Mouse (Mus musculus) midbrain, embryonic 11.5 days (tissue): ENCODE results near the gene Scn11a. TPM values are rescaled to one million over a fixed set of nuclear protein-coding genes. Genes with fewer than 3 reads are reported as not detected.

Source experiments
- ATAC-seq: fragments of 200-750 bp; cut with Nextera tagmentation; 2 replicates; pipeline ENCODE4 v1.8.0; 2017; ENCODE audit warnings: moderate TSS enrichment, moderate library complexity; ENCODE audit not compliant: low FRiP score
- DNase-seq: peaks from one replicate; pipeline ENCODE4 v3.0.0; 2015; ENCODE audit warnings: low spot score; ENCODE audit errors: missing footprints
- H3K27ac ChIP-seq: fragments of 300-500 bp; sonication (generic); 2 replicates; pipeline ENCODE4 v1.5.1; 2014; ENCODE audit warnings: low read depth, low read length
- H3K27me3 ChIP-seq: fragments of 300-500 bp; sonication (generic); 2 replicates; pipeline ENCODE4 v1.6.1; 2014; ENCODE audit warnings: mild to moderate bottlenecking, low read length, moderate library complexity, mixed read lengths; ENCODE audit not compliant: control insufficient read depth, insufficient read depth
- H3K36me3 ChIP-seq: fragments of 300-500 bp; sonication (generic); 2 replicates; pipeline ENCODE4 v1.6.1; 2014; ENCODE audit warnings: mild to moderate bottlenecking, low read length, moderate library complexity, mixed read lengths; ENCODE audit not compliant: control insufficient read depth, insufficient read depth
- H3K4me1 ChIP-seq: fragments of 300-500 bp; sonication (generic); 2 replicates; pipeline ENCODE4 v1.6.1; 2014; ENCODE audit warnings: low read length; ENCODE audit not compliant: control insufficient read depth, insufficient read depth
- H3K4me2 ChIP-seq: fragments of 300-500 bp; sonication (generic); 2 replicates; pipeline ENCODE4 v1.6.1; 2014; ENCODE audit warnings: mild to moderate bottlenecking, moderate library complexity
- H3K4me3 ChIP-seq: fragments of 300-500 bp; sonication (generic); 2 replicates; pipeline ENCODE4 v1.5.1; 2014; ENCODE audit warnings: low read depth, low read length
- H3K9ac ChIP-seq: fragments of 300-500 bp; sonication (generic); 2 replicates; pipeline ENCODE4 v1.6.1; 2014; ENCODE audit warnings: low read length
- H3K9me3 ChIP-seq: fragments of 300-500 bp; sonication (generic); 2 replicates; pipeline ENCODE4 v1.6.1; 2016; ENCODE audit warnings: low read length; ENCODE audit not compliant: control insufficient read depth
- WGBS: fragments of 180-500 bp; shearing (Covaris S2); extraction: QIAGEN DNeasy Blood & Tissue Kit; methylation state at CpG from one replicate; pipeline ENCODE4 v1.1.7; 2014; 5-methylcytosine and 5-hydroxymethylcytosine counted together
- polyA plus RNA-seq: library from polyadenylated mRNA; unstranded; fragments of >200 nt; fragmentation: Nextera tagmentation; extraction: Ambion mirVana; gene quantifications from 2 replicates; pipeline ENCODE4 v1.2.1, GENCODE M21; 2014

Gene Scn11a
- 0.23 TPM in 2 replicates for polyA plus RNA-seq

GRCm38 (mm10) chr9:119825297-119825696 lies at the start of gene Scn11a:
Gene Scn11a, minus strand, starts transcription at chr9:119825456.
- no peak for ATAC-seq
- Histone ChIP-seq H3K27ac (no peak within 1 kb of the TSS), H3K36me3 (no peaks in the 10 kb centered on the region), H3K27me3 (no peaks in the 10 kb centered on the region), H3K9me3 (no peaks in the 10 kb centered on the region), H3K9ac (no peak within 1 kb of the TSS), H3K4me3 (no peak within 1 kb of the TSS), H3K4me1 (no peaks in the 10 kb centered on the region), H3K4me2 (no peak within 1 kb of the TSS)
- 51% methylated on average over 4 of the region's 4 CpGs for WGBS
- DNase-seq, result no peak

- H3K9me3 ChIP-seq, result no peaks in the 10 kb centered on the region
- 71% methylated on average over 8 of the region's 8 CpGs for WGBS
These were observed 28.9 kb upstream of the Scn11a start for GRCm38 (mm10) chr9:119854170-119854569.

GRCm38 (mm10) chr9:119853071-119853846 lies 28.0 kb upstream of the Scn11a start:
- Histone ChIP-seq H3K27ac (no peak overlapping the region), H3K36me3 (no peaks in the 10 kb centered on the region), H3K9ac (no peak overlapping the region), H3K4me2 (no peak overlapping the region), H3K4me3 (no peak overlapping the region), H3K27me3 (no peaks in the 10 kb centered on the region), H3K9me3 (no peaks in the 10 kb centered on the region), H3K4me1 (no peaks in the 10 kb centered on the region)
- 73% methylated on average over 2 of the region's 2 CpGs for WGBS
- ATAC-seq (no peak), DNase-seq (peak; percentile 37)

More at GRCm38 (mm10) chr9:119854170-119854569, 28.9 kb upstream of the Scn11a start:
- ATAC-seq (no peak), DNase-seq (peak; percentile 51)
- no peak overlapping the region for H3K4me3 ChIP-seq
- no peak overlapping the region for H3K4me2 ChIP-seq
- no peaks in the 10 kb centered on the region for H3K36me3 ChIP-seq
- H3K27ac ChIP-seq, result no peak overlapping the region
- no peaks in the 10 kb centered on the region for H3K4me1 ChIP-seq
- H3K9ac ChIP-seq, result no peak overlapping the region
- H3K27me3 ChIP-seq, result no peaks in the 10 kb centered on the region

GRCm38 (mm10) chr9:119852347-119853030 lies 27.2 kb upstream of the Scn11a start:
- WGBS, result 72% methylated on average over 10 of the region's 10 CpGs
- no peak overlapping the region for H3K9ac ChIP-seq
- no peak overlapping the region for H3K27ac ChIP-seq
- DNase-seq, result no peak
- no peaks in the 10 kb centered on the region for H3K9me3 ChIP-seq
- no peaks in the 10 kb centered on the region for H3K4me1 ChIP-seq
- no peak overlapping the region for H3K4me2 ChIP-seq
- H3K27me3 ChIP-seq, result no peaks in the 10 kb centered on the region
- H3K36me3 ChIP-seq, result no peaks in the 10 kb centered on the region
- ATAC-seq, result peak; percentile 59; the same call in 1 of the 2 replicates
- no peak overlapping the region for H3K4me3 ChIP-seq

- H3K9me3 ChIP-seq, result no peaks in the 10 kb centered on the region
- no peak overlapping the region for H3K4me3 ChIP-seq
- no peak overlapping the region for H3K9ac ChIP-seq
- no peaks in the 10 kb centered on the region for H3K4me1 ChIP-seq
- no peak for DNase-seq
- H3K36me3 ChIP-seq, result no peaks in the 10 kb centered on the region
- H3K4me2 ChIP-seq, result no peak overlapping the region
- WGBS, result 14% methylated on average over 8 of the region's 8 CpGs
- H3K27me3 ChIP-seq, result no peaks in the 10 kb centered on the region
- H3K27ac ChIP-seq, result no peak overlapping the region
- no peak for ATAC-seq
These were observed 24.0 kb upstream of the Scn11a start for GRCm38 (mm10) chr9:119849214-119849613.

- ATAC-seq (no peak), DNase-seq (peak; percentile 88)
- no peaks in the 10 kb centered on the region for H3K9me3 ChIP-seq
- no peaks in the 10 kb centered on the region for H3K27me3 ChIP-seq
- no peaks in the 10 kb centered on the region for H3K4me1 ChIP-seq
- 25% methylated on average over 7 of the region's 7 CpGs for WGBS
- H3K27ac ChIP-seq, result no peak overlapping the region
- no peak overlapping the region for H3K4me3 ChIP-seq
- H3K36me3 ChIP-seq, result no peaks in the 10 kb centered on the region
- no peak overlapping the region for H3K4me2 ChIP-seq
- H3K9ac ChIP-seq, result no peak overlapping the region
These were observed 23.4 kb upstream of the Scn11a start for GRCm38 (mm10) chr9:119848671-119849070.

GRCm38 (mm10) chr9:119847187-119847586 lies 21.9 kb upstream of the Scn11a start:
- WGBS, result 70% methylated on average over 6 of the region's 6 CpGs
- Histone ChIP-seq H3K36me3 (no peaks in the 10 kb centered on the region), H3K4me3 (no peak overlapping the region), H3K9ac (no peak overlapping the region), H3K4me1 (peaks cover 3% of the 10 kb centered on the region; the same call in 1 of the 2 replicates), H3K27me3 (no peaks in the 10 kb centered on the region), H3K9me3 (no peaks in the 10 kb centered on the region), H3K27ac (no peak overlapping the region), H3K4me2 (no peak overlapping the region)
- DNase-seq (no peak), ATAC-seq (no peak)

GRCm38 (mm10) chr9:119844724-119845123 lies 19.5 kb upstream of the Scn11a start:
- Histone ChIP-seq H3K27ac (no peak overlapping the region), H3K36me3 (no peaks in the 10 kb centered on the region), H3K4me3 (no peak overlapping the region), H3K9me3 (no peaks in the 10 kb centered on the region), H3K27me3 (no peaks in the 10 kb centered on the region), H3K4me1 (peaks cover 4% of the 10 kb centered on the region; the same call in 1 of the 2 replicates), H3K9ac (no peak overlapping the region), H3K4me2 (no peak overlapping the region)
- no peak for DNase-seq
- 47% methylated on average over 5 of the region's 5 CpGs for WGBS
- no peak for ATAC-seq

- Histone ChIP-seq H3K4me3 (no peak overlapping the region), H3K36me3 (no peaks in the 10 kb centered on the region), H3K27me3 (no peaks in the 10 kb centered on the region), H3K27ac (no peak overlapping the region), H3K9ac (no peak overlapping the region), H3K4me1 (peaks cover 4% of the 10 kb centered on the region; the same call in 1 of the 2 replicates), H3K4me2 (no peak overlapping the region), H3K9me3 (no peaks in the 10 kb centered on the region)
- 87% methylated on average over 4 of the region's 4 CpGs for WGBS
- ATAC-seq, result no peak
- DNase-seq, result no peak
These were observed 18.3 kb upstream of the Scn11a start for GRCm38 (mm10) chr9:119843549-119843948.
